Mouse (Mus musculus) embryo, embryonic 11 days (tissue): ENCODE data around the gene Cdc5l.

Experiments
- DNase-seq: peaks from one replicate; pipeline ENCODE4 v3.0.0-alpha.2; 2015

Gene Cdc5l

DNA sequence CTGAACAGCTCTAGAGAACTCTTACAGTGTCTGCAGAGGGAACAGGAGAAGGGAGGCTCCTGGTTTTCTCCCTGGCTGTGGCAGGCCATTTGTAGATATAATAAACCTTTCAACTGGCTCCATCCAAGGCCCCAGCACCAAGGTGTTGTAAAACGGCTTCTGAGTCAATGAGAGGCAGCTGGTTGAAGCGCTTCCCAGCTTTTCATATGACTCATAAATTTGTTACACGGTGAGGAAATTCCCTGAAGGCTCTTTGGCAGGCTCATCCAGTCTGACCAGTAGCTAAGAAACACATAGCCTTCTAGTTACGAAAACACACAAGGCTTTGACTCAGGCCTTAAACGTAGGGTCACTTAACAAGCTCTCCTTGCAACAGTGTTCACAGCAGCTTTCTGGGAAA is 74.1 kb downstream of the Cdc5l start:
- DNase-seq: no peak

GRCm38 (mm10) chr17:45356431-45356830 is 77.1 kb downstream of the Cdc5l start:
- no peak for DNase-seq

DNA sequence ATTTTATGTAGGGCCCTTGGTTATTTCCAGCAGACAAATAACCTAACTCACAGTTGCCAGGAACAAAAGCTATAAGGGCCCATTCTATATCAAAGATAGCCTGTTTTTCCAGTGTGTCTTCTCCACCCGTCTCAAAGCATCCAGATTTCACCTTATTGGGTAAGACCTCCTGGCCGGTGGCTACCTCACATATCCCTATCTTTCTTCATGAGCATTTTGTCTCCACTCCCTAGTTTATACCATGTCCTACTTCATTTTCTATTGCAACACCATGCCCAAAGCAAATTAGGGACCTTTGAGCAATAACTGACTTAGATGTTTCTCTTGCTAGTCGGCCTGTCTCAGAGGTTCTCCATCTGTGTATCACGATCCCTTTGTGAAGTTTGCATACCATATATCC is 85.6 kb downstream of the Cdc5l start:
- DNase-seq: no peak
